Mouse (Mus musculus) lung, postnatal 14 days (tissue): ENCODE data around the gene Trak1.

Source experiments
- DNase-seq: peaks from one replicate; pipeline ENCODE4 v3.0.0; 2021

Gene Trak1

GRCm38 (mm10) chr9:121505346-121505745, 208.0 kb downstream of the Trak1 start:
- DNase-seq: no peak

- DNase-seq: no peak
Measured at GRCm38 (mm10) chr9:121506478-121507180, 209.3 kb downstream of the Trak1 start.

DNA sequence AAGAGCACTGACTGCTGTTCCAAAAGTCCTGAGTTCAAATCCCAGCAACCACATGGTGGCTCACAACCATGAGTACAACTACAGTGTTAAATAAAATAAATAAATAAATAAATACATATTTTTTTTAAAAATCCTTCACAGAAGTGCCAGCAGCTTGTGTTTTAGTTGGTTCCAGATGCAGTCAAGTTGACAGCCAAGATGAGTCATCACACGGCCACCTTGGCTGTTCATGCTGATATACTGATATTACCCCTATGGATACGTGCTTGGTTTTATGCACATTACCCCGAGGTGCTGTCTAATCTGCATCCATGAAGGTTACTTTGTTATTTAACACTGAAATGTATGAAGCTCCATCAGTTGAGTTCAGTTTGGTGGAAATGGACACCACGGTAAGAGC, 214.6 kb downstream of the Trak1 start:
- no peak for DNase-seq

GRCm38 (mm10) chr9:121514462-121514861, 217.2 kb downstream of the Trak1 start:
- no peak for DNase-seq

DNA sequence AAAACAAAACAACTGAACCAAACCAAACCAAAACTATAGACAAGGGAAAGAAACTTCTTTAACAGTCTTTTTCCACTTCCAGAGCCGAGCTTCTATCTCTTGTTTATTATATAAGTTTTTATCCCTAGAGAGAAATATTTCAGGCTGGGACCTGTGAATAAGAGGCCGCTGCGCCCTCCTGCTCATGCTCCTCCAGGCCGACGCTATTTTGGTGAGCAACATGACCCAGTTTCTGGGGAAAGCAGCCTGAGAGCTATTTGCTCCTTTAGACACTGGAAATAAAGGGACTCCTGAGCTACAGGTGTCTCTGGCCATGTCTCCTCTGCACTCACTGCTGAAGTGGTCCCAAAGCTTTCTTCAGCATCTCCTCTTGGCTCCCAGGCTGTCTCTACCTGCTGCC, 222.7 kb downstream of the Trak1 start:
- no peak for DNase-seq
